Mouse (Mus musculus) G1E (cell line): ENCODE results near the gene Gm13277.
"Not testable (repeated sequence)": the region's sequence is repeated elsewhere in the genome, so short reads cannot be mapped to it uniquely, and the experiment has no call there.

Experiments used
- CTCF ChIP-seq: IDR thresholded peaks from 2 replicates; pipeline ENCODE4 v1.5.1; 2012; ENCODE audit warnings: low read depth, low read length, inconsistent platforms, mixed read lengths
- GATA1 ChIP-seq: IDR thresholded peaks from 2 replicates; pipeline ENCODE4 v1.6.1; 2012; ENCODE audit warnings: borderline replicate concordance, low read length, inconsistent platforms, mixed read lengths
- POLR2AphosphoS5 ChIP-seq: IDR thresholded peaks from 2 replicates; pipeline ENCODE4 v1.6.1; 2012; ENCODE audit warnings: low read depth, low read length, inconsistent platforms; ENCODE audit not compliant: insufficient replicate concordance

DNA sequence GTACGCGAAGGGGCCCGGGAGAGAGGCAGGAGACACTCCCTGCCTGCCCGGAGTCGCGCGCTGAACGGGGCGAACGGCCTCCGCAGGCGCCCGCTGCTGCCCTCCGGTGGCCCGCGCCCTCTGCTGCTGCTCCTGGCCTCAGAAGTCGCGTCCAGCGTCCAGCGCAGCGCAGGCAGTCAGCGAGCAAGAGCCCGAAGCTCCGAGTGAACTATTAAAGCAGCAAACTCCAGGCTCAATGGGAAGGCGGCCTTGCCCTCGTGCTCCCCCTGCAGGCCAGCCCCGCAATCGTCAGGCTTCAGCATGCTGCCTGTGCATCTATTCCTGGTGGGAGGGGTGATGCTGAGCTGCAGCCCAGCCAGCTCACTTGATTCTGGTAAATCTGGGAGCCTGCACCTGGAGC is 8.7 kb downstream of the Gm13277 start, which contains the start of gene Gm13279:
- not testable (repeated sequence) for TF ChIP-seq CTCF, GATA1, POLR2AphosphoS5
